Mouse (Mus musculus): ENCODE results near the gene Gm37240. TPM values are rescaled to one million over a fixed set of nuclear protein-coding genes. Genes with fewer than 3 reads are reported as not detected.

The Gm37240 gene
- polyA plus RNA-seq, 1 experiment from 2014 or later = 0.67 TPM

DNA sequence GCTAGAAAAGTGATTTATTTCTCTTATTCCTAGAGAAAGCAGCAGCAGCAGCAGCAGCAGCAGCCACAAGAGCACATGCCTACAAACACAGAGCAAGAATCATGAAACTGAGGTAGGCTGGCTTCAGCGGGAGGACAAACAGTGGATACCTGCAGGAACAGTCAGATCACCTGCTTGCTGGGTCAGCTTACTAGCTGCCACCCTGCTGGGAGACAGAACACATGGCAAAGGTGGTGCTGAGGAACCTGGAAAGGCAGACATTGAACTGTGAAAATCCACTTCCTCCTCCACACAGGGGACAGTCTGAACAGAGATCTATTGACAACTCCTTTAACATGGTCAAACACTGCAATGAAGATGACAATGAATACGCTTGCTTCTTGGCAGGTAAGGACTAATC lies 1358.3 kb downstream of the Gm37240 start:
- no peak for ATAC-seq (ENCODE audit: low FRiP score)
- Histone ChIP-seq H3K27ac (ENCODE audit: low read depth, low read length) (no peak overlapping the region), H3K9me3 (ENCODE audit: control insufficient read depth, low read length) (no peaks in the 10 kb centered on the region), H3K4me1 (ENCODE audit: control insufficient read depth, insufficient read depth, low read length) (no peaks in the 10 kb centered on the region), H3K36me3 (ENCODE audit: control insufficient read depth, insufficient read depth, low read length) (no peaks in the 10 kb centered on the region), H3K4me3 (ENCODE audit: low read depth, low read length) (no peak overlapping the region), H3K4me2 (no peak overlapping the region), H3K27me3 (ENCODE audit: control insufficient read depth, insufficient read depth, low read length) (no peaks in the 10 kb centered on the region), H3K9ac (ENCODE audit: low read length) (no peak overlapping the region)
- DNase-seq (ENCODE audit: low spot score, missing footprints) = no peak
- WGBS = 75% methylated on average over 2 of the region's 2 CpGs

DNA sequence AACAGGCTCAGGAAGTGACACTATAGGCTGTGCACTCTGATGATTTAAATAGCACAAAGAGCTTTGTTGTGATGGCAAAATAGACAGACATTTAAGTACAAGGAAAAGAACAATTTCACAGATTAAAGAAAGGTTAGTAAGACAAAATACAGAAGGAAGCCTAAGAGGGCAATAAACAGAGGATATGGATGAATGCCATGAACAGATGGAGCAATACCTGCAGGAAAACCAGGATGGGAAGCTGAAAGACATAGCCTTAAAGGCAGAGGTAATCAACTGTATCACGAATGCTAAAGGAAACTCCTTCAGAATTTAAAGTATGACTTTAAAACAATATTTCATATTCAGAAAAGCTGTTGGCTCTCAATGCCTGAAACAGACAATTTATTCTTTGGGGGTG lies 1362.4 kb downstream of the Gm37240 start:
- Histone ChIP-seq H3K27me3 (ENCODE audit: control insufficient read depth, insufficient read depth, low read length) (no peaks in the 10 kb centered on the region), H3K9ac (ENCODE audit: low read length) (no peak overlapping the region), H3K4me3 (ENCODE audit: low read depth, low read length) (no peak overlapping the region), H3K36me3 (ENCODE audit: control insufficient read depth, insufficient read depth, low read length) (no peaks in the 10 kb centered on the region), H3K9me3 (ENCODE audit: control insufficient read depth, low read length) (no peaks in the 10 kb centered on the region), H3K4me1 (ENCODE audit: control insufficient read depth, insufficient read depth, low read length) (no peaks in the 10 kb centered on the region), H3K27ac (ENCODE audit: low read depth, low read length) (no peak overlapping the region), H3K4me2 (no peak overlapping the region)
- no peak for DNase-seq (ENCODE audit: low spot score, missing footprints)
- 87% methylated on average over 1 of the region's 1 CpGs for WGBS
- no peak for ATAC-seq (ENCODE audit: low FRiP score)

DNA sequence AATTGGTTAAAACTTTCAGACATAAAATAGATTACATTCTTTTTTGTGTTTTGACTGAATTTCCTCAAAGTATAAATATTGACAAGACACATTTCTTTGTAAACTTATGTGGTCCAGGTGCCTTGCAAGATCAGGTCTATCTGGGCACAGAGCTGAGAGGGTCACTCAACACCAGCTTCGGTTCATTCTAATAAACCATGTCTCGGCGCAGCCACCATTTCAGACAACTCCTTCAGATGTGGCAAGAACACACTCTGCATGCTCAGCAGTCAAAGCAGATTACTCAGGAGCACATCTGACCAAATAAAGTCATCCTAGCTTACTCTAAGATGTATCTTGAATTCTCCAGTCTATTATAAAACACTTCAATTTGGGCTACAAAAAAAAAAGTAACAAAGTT lies 1371.2 kb downstream of the Gm37240 start:
- DNase-seq (ENCODE audit: low spot score, missing footprints) = no peak
- no peaks in the 10 kb centered on the region for H3K27me3 ChIP-seq (ENCODE audit: control insufficient read depth, insufficient read depth, low read length)
- no peak overlapping the region for H3K27ac ChIP-seq (ENCODE audit: low read depth, low read length)
- H3K36me3 ChIP-seq (ENCODE audit: control insufficient read depth, insufficient read depth, low read length) = 0 out of 2 replicates have a peak, but pooled peaks cover 2% of the 10 kb centered on the region
- ATAC-seq (ENCODE audit: low FRiP score) = no peak
- WGBS = 90% methylated on average over 3 of the region's 3 CpGs
- H3K4me3 ChIP-seq (ENCODE audit: low read depth, low read length) = no peak overlapping the region
- H3K9me3 ChIP-seq (ENCODE audit: control insufficient read depth, low read length) = no peaks in the 10 kb centered on the region
- H3K4me1 ChIP-seq (ENCODE audit: control insufficient read depth, insufficient read depth, low read length) = no peaks in the 10 kb centered on the region
- H3K4me2 ChIP-seq = no peak overlapping the region
- no peak overlapping the region for H3K9ac ChIP-seq (ENCODE audit: low read length)

DNA sequence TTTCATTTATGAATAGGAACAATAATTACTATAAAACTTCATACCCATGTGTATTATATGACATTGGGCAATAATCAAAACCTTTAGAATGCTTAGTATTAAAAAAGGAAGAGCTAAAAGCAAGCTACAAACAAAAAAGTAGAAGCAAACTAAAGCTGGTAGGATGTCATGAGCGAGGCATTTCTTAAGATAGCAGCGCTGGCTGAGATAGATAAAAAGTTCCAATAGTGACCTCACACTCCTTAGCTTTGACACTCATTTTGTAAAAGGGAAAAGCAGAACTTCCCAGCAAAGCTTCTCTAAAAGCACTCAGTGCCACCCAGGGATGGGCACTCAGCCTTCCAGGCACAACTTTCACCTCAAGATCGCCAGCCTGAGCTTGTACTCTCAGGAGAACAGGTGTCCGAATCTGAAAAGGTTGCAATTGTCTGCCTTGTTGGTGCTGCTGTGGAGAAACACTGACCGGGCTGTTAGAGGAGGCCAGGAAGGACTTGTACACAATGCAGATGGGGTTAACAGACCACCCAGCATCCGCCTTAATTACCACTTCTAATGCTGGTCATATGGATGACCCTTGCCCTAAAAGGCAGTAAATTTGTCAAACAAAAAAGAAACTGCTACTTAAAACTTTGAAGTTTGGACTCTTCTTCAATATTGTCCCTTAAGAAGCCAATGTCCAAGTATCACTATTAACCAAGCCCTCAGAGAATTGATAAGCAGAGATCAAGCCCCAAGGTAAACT lies 1374.4 kb downstream of the Gm37240 start:
- DNase-seq (ENCODE audit: low spot score, missing footprints) (no peak), ATAC-seq (ENCODE audit: low FRiP score) (no peak)
- H3K27ac ChIP-seq (ENCODE audit: low read depth, low read length) = no peak overlapping the region
- no peaks in the 10 kb centered on the region for H3K36me3 ChIP-seq (ENCODE audit: control insufficient read depth, insufficient read depth, low read length)
- no peaks in the 10 kb centered on the region for H3K27me3 ChIP-seq (ENCODE audit: control insufficient read depth, insufficient read depth, low read length)
- WGBS = 84% methylated on average over 6 of the region's 6 CpGs
- no peak overlapping the region for H3K9ac ChIP-seq (ENCODE audit: low read length)
- H3K4me1 ChIP-seq (ENCODE audit: control insufficient read depth, insufficient read depth, low read length) = no peaks in the 10 kb centered on the region
- H3K9me3 ChIP-seq (ENCODE audit: control insufficient read depth, low read length) = no peaks in the 10 kb centered on the region
- H3K4me2 ChIP-seq = no peak overlapping the region
- H3K4me3 ChIP-seq (ENCODE audit: low read depth, low read length) = no peak overlapping the region

DNA sequence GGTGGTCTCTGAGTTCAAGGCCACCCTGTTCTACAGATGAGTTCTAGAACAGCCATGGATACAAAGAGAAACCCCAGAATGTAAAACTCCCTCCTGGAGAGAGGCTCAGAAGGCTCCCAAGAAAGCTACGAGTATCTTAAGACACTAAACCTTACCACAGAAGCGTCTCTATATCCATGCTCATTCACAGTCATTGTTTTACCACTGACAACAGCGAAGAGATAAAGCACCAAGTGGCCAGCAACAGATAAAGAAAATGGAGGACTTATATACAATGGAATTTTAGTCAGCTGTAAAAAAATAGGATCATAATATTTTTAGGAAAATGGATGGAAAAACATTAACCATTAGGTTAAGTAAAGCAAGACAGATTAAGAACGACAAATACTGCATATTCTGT lies 1382.1 kb downstream of the Gm37240 start:
- no peaks in the 10 kb centered on the region for H3K27me3 ChIP-seq (ENCODE audit: control insufficient read depth, insufficient read depth, low read length)
- no peak overlapping the region for H3K9ac ChIP-seq (ENCODE audit: low read length)
- H3K4me1 ChIP-seq (ENCODE audit: control insufficient read depth, insufficient read depth, low read length) = peaks cover 5% of the 10 kb centered on the region; the same call in 1 of the 2 replicates
- no peak overlapping the region for H3K27ac ChIP-seq (ENCODE audit: low read depth, low read length)
- ATAC-seq (ENCODE audit: low FRiP score) (no peak), DNase-seq (ENCODE audit: low spot score, missing footprints) (no peak)
- H3K9me3 ChIP-seq (ENCODE audit: control insufficient read depth, low read length) = no peaks in the 10 kb centered on the region
- 81% methylated on average over 4 of the region's 4 CpGs for WGBS
- H3K4me3 ChIP-seq (ENCODE audit: low read depth, low read length) = no peak overlapping the region
- no peak overlapping the region for H3K4me2 ChIP-seq
- H3K36me3 ChIP-seq (ENCODE audit: control insufficient read depth, insufficient read depth, low read length) = no peaks in the 10 kb centered on the region

DNA sequence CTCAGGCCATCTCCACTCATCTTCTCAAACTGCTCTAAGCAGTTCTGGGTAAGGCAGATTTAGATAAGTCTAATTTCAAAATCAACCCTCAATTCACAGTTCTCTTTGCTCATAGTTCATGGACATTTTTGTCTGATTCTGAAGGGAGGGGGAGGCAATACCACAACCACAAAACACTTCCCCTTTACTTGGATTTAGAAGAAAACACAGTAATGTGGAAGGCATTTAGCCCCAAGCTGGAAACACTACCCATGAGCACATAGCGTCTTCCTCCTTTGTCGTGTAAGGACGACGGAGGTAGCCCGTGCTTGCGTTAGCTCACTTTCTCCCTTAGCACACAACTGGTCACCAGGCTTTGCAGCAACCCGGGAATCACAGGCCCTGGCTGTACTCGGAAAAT lies 1383.0 kb downstream of the Gm37240 start:
- 92% methylated on average over 8 of the region's 8 CpGs for WGBS
- no peaks in the 10 kb centered on the region for H3K27me3 ChIP-seq (ENCODE audit: control insufficient read depth, insufficient read depth, low read length)
- H3K9ac ChIP-seq (ENCODE audit: low read length) = no peak overlapping the region
- no peak overlapping the region for H3K4me3 ChIP-seq (ENCODE audit: low read depth, low read length)
- H3K36me3 ChIP-seq (ENCODE audit: control insufficient read depth, insufficient read depth, low read length) = no peaks in the 10 kb centered on the region
- no peak overlapping the region for H3K27ac ChIP-seq (ENCODE audit: low read depth, low read length)
- no peak overlapping the region for H3K4me2 ChIP-seq
- H3K9me3 ChIP-seq (ENCODE audit: control insufficient read depth, low read length) = no peaks in the 10 kb centered on the region
- ATAC-seq (ENCODE audit: low FRiP score) (no peak), DNase-seq (ENCODE audit: low spot score, missing footprints) (no peak)
- peaks cover 5% of the 10 kb centered on the region; the same call in 1 of the 2 replicates for H3K4me1 ChIP-seq (ENCODE audit: control insufficient read depth, insufficient read depth, low read length)

DNA sequence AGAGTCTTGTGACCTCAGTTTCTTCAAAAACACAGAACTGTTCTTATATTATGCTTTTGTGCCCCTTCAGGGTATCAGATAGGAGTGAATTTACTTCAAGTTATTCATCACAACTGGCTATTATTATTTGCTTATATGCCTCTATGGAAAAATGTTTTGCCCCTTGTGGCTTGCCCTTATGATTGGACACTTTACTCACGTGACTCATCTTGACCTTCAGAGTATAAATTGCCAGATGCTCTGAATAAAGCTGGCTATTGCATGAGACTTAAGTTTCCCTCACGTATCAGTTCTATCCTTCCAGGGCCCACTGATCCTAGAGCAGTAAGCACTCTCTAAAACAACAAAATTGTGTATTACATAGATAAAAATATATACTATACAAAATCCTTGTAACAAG lies 1385.2 kb downstream of the Gm37240 start:
- Histone ChIP-seq H3K4me3 (ENCODE audit: low read depth, low read length) (no peak overlapping the region), H3K9ac (ENCODE audit: low read length) (no peak overlapping the region), H3K27ac (ENCODE audit: low read depth, low read length) (no peak overlapping the region), H3K27me3 (ENCODE audit: control insufficient read depth, insufficient read depth, low read length) (no peaks in the 10 kb centered on the region), H3K36me3 (ENCODE audit: control insufficient read depth, insufficient read depth, low read length) (no peaks in the 10 kb centered on the region), H3K4me2 (no peak overlapping the region), H3K9me3 (ENCODE audit: control insufficient read depth, low read length) (no peaks in the 10 kb centered on the region), H3K4me1 (ENCODE audit: control insufficient read depth, insufficient read depth, low read length) (peaks cover 5% of the 10 kb centered on the region; the same call in 1 of the 2 replicates)
- 81% methylated on average over 2 of the region's 2 CpGs for WGBS
- DNase-seq (ENCODE audit: low spot score, missing footprints) = no peak
- no peak for ATAC-seq (ENCODE audit: low FRiP score)

DNA sequence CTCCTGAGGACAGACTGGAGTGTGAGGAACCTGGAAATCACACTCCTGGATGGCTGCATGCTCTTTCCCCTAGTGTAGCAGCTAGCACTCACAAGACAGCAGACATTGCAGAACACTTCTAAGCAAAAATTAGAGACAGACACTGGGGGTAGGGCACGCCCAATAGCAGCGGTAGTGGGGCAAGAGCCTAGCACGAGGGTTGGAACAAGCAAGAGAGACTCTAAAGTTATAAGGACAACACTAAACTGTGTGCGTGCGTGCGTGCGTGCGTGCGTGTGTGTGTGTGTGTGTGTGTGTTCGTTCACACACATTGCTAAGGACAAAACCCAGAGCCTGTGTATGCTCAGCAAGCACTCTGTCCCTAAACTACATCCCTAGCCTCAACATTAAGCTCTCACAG lies 1386.8 kb downstream of the Gm37240 start:
- Histone ChIP-seq H3K9me3 (ENCODE audit: control insufficient read depth, low read length) (no peaks in the 10 kb centered on the region), H3K36me3 (ENCODE audit: control insufficient read depth, insufficient read depth, low read length) (no peaks in the 10 kb centered on the region), H3K27ac (ENCODE audit: low read depth, low read length) (no peak overlapping the region), H3K27me3 (ENCODE audit: control insufficient read depth, insufficient read depth, low read length) (no peaks in the 10 kb centered on the region), H3K4me1 (ENCODE audit: control insufficient read depth, insufficient read depth, low read length) (peaks cover 5% of the 10 kb centered on the region; the same call in 1 of the 2 replicates), H3K4me3 (ENCODE audit: low read depth, low read length) (no peak overlapping the region), H3K9ac (ENCODE audit: low read length) (no peak overlapping the region), H3K4me2 (no peak overlapping the region)
- ATAC-seq (ENCODE audit: low FRiP score) (no peak), DNase-seq (ENCODE audit: low spot score, missing footprints) (no peak)
- WGBS = 82% methylated on average over 10 of the region's 10 CpGs

DNA sequence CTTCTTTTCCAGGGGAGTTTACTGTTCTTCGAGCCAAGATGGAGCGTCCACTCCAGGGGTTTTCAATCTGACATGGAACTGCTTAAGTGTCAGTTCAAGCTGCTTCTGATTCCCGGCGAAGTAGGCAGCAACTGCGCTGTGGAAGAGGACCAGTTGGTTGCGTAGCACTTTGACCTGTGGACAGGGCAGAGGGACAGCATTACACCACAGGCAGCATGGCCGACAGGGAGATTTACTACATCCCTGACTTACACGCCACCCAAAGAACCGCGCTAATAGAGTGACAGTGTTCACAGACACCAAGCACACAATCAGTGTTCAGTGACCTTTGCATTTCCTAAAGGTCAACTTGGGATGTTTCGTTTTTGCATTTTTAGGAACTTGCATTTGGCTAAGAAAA lies 1389.6 kb downstream of the Gm37240 start:
- DNase-seq (ENCODE audit: low spot score, missing footprints) (no peak), ATAC-seq (ENCODE audit: low FRiP score) (no peak)
- no peak overlapping the region for H3K4me3 ChIP-seq (ENCODE audit: low read depth, low read length)
- H3K9me3 ChIP-seq (ENCODE audit: control insufficient read depth, low read length) = no peaks in the 10 kb centered on the region
- WGBS = 88% methylated on average over 11 of the region's 11 CpGs
- no peak overlapping the region for H3K9ac ChIP-seq (ENCODE audit: low read length)
- no peak overlapping the region for H3K27ac ChIP-seq (ENCODE audit: low read depth, low read length)
- no peak overlapping the region for H3K4me2 ChIP-seq
- peaks cover 5% of the 10 kb centered on the region; the same call in 1 of the 2 replicates for H3K4me1 ChIP-seq (ENCODE audit: control insufficient read depth, insufficient read depth, low read length)
- H3K27me3 ChIP-seq (ENCODE audit: control insufficient read depth, insufficient read depth, low read length) = no peaks in the 10 kb centered on the region
- no peaks in the 10 kb centered on the region for H3K36me3 ChIP-seq (ENCODE audit: control insufficient read depth, insufficient read depth, low read length)

All from midbrain, embryonic 11.5 days (tissue).